Mouse (Mus musculus): ENCODE results near the gene Arhgap21. TPM values are rescaled to one million over a fixed set of nuclear protein-coding genes. Genes with fewer than 3 reads are reported as not detected.

Gene Arhgap21
- polyA plus RNA-seq, 1 experiment from 2014 or later: 40.9 TPM

- Histone ChIP-seq H3K36me3 (ENCODE audit: control insufficient read depth, insufficient read depth) (no peaks in the 10 kb centered on the region), H3K9ac (replicated peaks; ENCODE audit: low read depth, low read length) (peak overlapping the region; percentile 100), H3K4me3 (replicated peaks; ENCODE audit: low read length) (peak overlapping the region; percentile 98), H3K4me2 (ENCODE audit: low read length) (peak overlapping the region; percentile 85), H3K27ac (ENCODE audit: low read length) (peak overlapping the region; percentile 100), H3K9me3 (ENCODE audit: control insufficient read depth, low read length) (no peaks in the 10 kb centered on the region), H3K27me3 (replicated peaks; ENCODE audit: control insufficient read depth, insufficient read depth, low read length) (no peaks in the 10 kb centered on the region), H3K4me1 (replicated peaks; ENCODE audit: control insufficient read depth, insufficient read depth, low read length) (peaks cover 20% of the 10 kb centered on the region)
- under 1% methylated on average over 50 of the region's 57 CpGs for WGBS
- peak; percentile 3 for ATAC-seq
These were observed 882 bp downstream of the Arhgap21 start for GRCm38 (mm10) chr2:20967646-20968351.

- H3K27ac ChIP-seq (ENCODE audit: low read length): peak overlapping the region; percentile 100
- no peaks in the 10 kb centered on the region for H3K27me3 ChIP-seq (replicated peaks; ENCODE audit: control insufficient read depth, insufficient read depth, low read length)
- under 1% methylated on average over 13 of the region's 13 CpGs for whole genome bisulfite sequencing
- no peak for ATAC-seq
- peak overlapping the region; percentile 100 for H3K9ac ChIP-seq (replicated peaks; ENCODE audit: low read depth, low read length)
- peak overlapping the region; percentile 98 for H3K4me3 ChIP-seq (replicated peaks; ENCODE audit: low read length)
- H3K9me3 ChIP-seq (ENCODE audit: control insufficient read depth, low read length): no peaks in the 10 kb centered on the region
- peak overlapping the region; percentile 85 for H3K4me2 ChIP-seq (ENCODE audit: low read length)
- peaks cover 26% of the 10 kb centered on the region for H3K4me1 ChIP-seq (replicated peaks; ENCODE audit: control insufficient read depth, insufficient read depth, low read length)
- H3K36me3 ChIP-seq (ENCODE audit: control insufficient read depth, insufficient read depth): no peaks in the 10 kb centered on the region
These were observed 1.5 kb downstream of the Arhgap21 start for GRCm38 (mm10) chr2:20967101-20967645.

- Histone ChIP-seq H3K4me1 (replicated peaks; ENCODE audit: control insufficient read depth, insufficient read depth, low read length) (peaks cover 33% of the 10 kb centered on the region), H3K27me3 (replicated peaks; ENCODE audit: control insufficient read depth, insufficient read depth, low read length) (no peaks in the 10 kb centered on the region), H3K36me3 (ENCODE audit: control insufficient read depth, insufficient read depth) (no peaks in the 10 kb centered on the region), H3K9ac (replicated peaks; ENCODE audit: low read depth, low read length) (peak overlapping the region; percentile 100), H3K9me3 (ENCODE audit: control insufficient read depth, low read length) (no peaks in the 10 kb centered on the region), H3K4me3 (replicated peaks; ENCODE audit: low read length) (peak overlapping the region; percentile 98), H3K4me2 (ENCODE audit: low read length) (peak overlapping the region; percentile 85), H3K27ac (ENCODE audit: low read length) (peak overlapping the region; percentile 100)
- ATAC-seq: no peak
- 6% methylated on average over 18 of the region's 18 CpGs for WGBS
These were observed 2.2 kb downstream of the Arhgap21 start for GRCm38 (mm10) chr2:20966176-20967100.

- H3K27ac ChIP-seq (ENCODE audit: low read length): no peak overlapping the region
- H3K9ac ChIP-seq (replicated peaks; ENCODE audit: low read depth, low read length): peak overlapping the region; percentile 100
- H3K4me3 ChIP-seq (replicated peaks; ENCODE audit: low read length): peak overlapping the region; percentile 98
- H3K4me1 ChIP-seq (replicated peaks; ENCODE audit: control insufficient read depth, insufficient read depth, low read length): peaks cover 41% of the 10 kb centered on the region
- no peaks in the 10 kb centered on the region for H3K27me3 ChIP-seq (replicated peaks; ENCODE audit: control insufficient read depth, insufficient read depth, low read length)
- H3K36me3 ChIP-seq (ENCODE audit: control insufficient read depth, insufficient read depth): no peaks in the 10 kb centered on the region
- no peaks in the 10 kb centered on the region for H3K9me3 ChIP-seq (ENCODE audit: control insufficient read depth, low read length)
- WGBS: 39% methylated on average over 3 of the region's 3 CpGs
- ATAC-seq: no peak
- peak overlapping the region; percentile 85 for H3K4me2 ChIP-seq (ENCODE audit: low read length)
These were observed 3.3 kb downstream of the Arhgap21 start for GRCm38 (mm10) chr2:20965361-20965760.

GRCm38 (mm10) chr2:20964461-20964860, 4.2 kb downstream of the Arhgap21 start:
- no peaks in the 10 kb centered on the region for H3K36me3 ChIP-seq (ENCODE audit: control insufficient read depth, insufficient read depth)

GRCm38 (mm10) chr2:20963226-20963805, 5.4 kb downstream of the Arhgap21 start:
- Histone ChIP-seq H3K9ac (replicated peaks; ENCODE audit: low read depth, low read length) (no peak overlapping the region; the same call in 1 of the 2 replicates), H3K4me3 (replicated peaks; ENCODE audit: low read length) (peak overlapping the region; percentile 22), H3K4me1 (replicated peaks; ENCODE audit: control insufficient read depth, insufficient read depth, low read length) (peaks cover 49% of the 10 kb centered on the region), H3K4me2 (ENCODE audit: low read length) (peak overlapping the region; percentile 46), H3K36me3 (ENCODE audit: control insufficient read depth, insufficient read depth) (no peaks in the 10 kb centered on the region), H3K27me3 (replicated peaks; ENCODE audit: control insufficient read depth, insufficient read depth, low read length) (no peaks in the 10 kb centered on the region), H3K27ac (ENCODE audit: low read length) (no peak overlapping the region), H3K9me3 (ENCODE audit: control insufficient read depth, low read length) (no peaks in the 10 kb centered on the region)
- no peak for ATAC-seq
- 64% methylated on average over 5 of the region's 5 CpGs for WGBS

More at GRCm38 (mm10) chr2:20964461-20964860, 4.2 kb downstream of the Arhgap21 start:
- Histone ChIP-seq H3K9ac (replicated peaks; ENCODE audit: low read depth, low read length) (0 out of 2 replicates have a peak overlapping the region, but pooled peaks have one; percentile 30), H3K4me1 (replicated peaks; ENCODE audit: control insufficient read depth, insufficient read depth, low read length) (peaks cover 45% of the 10 kb centered on the region), H3K4me3 (replicated peaks; ENCODE audit: low read length) (peak overlapping the region; percentile 27), H3K27ac (ENCODE audit: low read length) (no peak overlapping the region), H3K4me2 (ENCODE audit: low read length) (peak overlapping the region; percentile 85), H3K27me3 (replicated peaks; ENCODE audit: control insufficient read depth, insufficient read depth, low read length) (no peaks in the 10 kb centered on the region), H3K9me3 (ENCODE audit: control insufficient read depth, low read length) (no peaks in the 10 kb centered on the region)
- ATAC-seq: no peak

GRCm38 (mm10) chr2:20962284-20962683, 6.4 kb downstream of the Arhgap21 start:
- Histone ChIP-seq H3K27me3 (replicated peaks; ENCODE audit: control insufficient read depth, insufficient read depth, low read length) (no peaks in the 10 kb centered on the region), H3K36me3 (ENCODE audit: control insufficient read depth, insufficient read depth) (no peaks in the 10 kb centered on the region), H3K27ac (ENCODE audit: low read length) (peak overlapping the region; percentile 43), H3K4me2 (ENCODE audit: low read length) (peak overlapping the region; percentile 45), H3K9me3 (ENCODE audit: control insufficient read depth, low read length) (no peaks in the 10 kb centered on the region), H3K4me1 (replicated peaks; ENCODE audit: control insufficient read depth, insufficient read depth, low read length) (peaks cover 49% of the 10 kb centered on the region), H3K4me3 (replicated peaks; ENCODE audit: low read length) (no peak overlapping the region), H3K9ac (replicated peaks; ENCODE audit: low read depth, low read length) (no peak overlapping the region)
- WGBS: 10% methylated on average over 2 of the region's 2 CpGs
- peak; percentile 34 for ATAC-seq

GRCm38 (mm10) chr2:20961825-20962224, 6.9 kb downstream of the Arhgap21 start:
- Histone ChIP-seq H3K9ac (replicated peaks; ENCODE audit: low read depth, low read length) (0 out of 2 replicates have a peak overlapping the region, but pooled peaks have one; percentile 43), H3K4me3 (replicated peaks; ENCODE audit: low read length) (0 out of 2 replicates have a peak overlapping the region, but pooled peaks have one; percentile 7), H3K27ac (ENCODE audit: low read length) (peak overlapping the region; percentile 43), H3K27me3 (replicated peaks; ENCODE audit: control insufficient read depth, insufficient read depth, low read length) (no peaks in the 10 kb centered on the region), H3K4me2 (ENCODE audit: low read length) (peak overlapping the region; percentile 45), H3K4me1 (replicated peaks; ENCODE audit: control insufficient read depth, insufficient read depth, low read length) (peaks cover 52% of the 10 kb centered on the region), H3K36me3 (ENCODE audit: control insufficient read depth, insufficient read depth) (no peaks in the 10 kb centered on the region), H3K9me3 (ENCODE audit: control insufficient read depth, low read length) (no peaks in the 10 kb centered on the region)
- 22% methylated on average over 6 of the region's 6 CpGs for WGBS
- ATAC-seq: peak; percentile 26
